Mouse (Mus musculus) T-helper 17 cell (primary cell): ENCODE measurements around the gene C7.

Experiments
- in situ Hi-C, 2 experiments: fragments of 300-600 bp; cut with MboI, MseI; formaldehyde crosslinking; loops; 1 replicate in 1 of 2; 2 replicates in 1 of 2; pipeline ENCODE4 v1.15.1; 2025; ENCODE audit warnings: high pct_unique_total_duplicates in 2 of 2

C7 gene

DNA sequence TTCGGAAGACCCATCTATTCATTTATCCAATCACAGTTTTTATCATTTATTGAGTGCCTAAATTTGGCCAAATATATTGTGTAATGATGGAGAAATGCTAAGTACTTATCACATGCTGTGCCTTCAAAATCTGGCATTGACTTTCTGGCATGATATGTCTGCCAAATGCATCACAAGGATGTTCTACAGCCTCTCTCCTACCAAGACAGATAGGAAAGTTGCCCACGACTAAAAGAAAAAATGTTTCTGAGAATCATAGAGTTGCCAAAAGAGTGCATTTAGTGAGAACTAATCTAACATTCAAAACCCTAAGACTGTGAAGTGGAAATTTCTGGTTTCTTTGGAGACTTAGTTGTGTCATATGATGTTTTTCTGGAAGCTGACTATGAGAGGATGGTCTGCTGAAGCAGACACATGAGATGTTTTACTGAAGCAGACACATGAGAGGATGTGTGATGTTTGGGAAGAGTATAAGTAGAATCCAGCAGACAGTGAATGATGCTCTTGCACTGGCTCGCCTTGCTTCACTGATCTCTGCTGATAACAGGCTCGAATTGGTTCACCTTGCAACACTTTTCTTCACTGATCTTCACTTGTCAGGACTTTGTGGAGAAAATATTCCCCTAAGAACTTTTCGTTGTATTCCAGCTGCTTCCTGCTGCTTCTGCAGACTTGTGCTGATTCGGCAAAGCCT, 59.9 kb downstream of the C7 start:
- in situ Hi-C loops, result no loop called here

DNA sequence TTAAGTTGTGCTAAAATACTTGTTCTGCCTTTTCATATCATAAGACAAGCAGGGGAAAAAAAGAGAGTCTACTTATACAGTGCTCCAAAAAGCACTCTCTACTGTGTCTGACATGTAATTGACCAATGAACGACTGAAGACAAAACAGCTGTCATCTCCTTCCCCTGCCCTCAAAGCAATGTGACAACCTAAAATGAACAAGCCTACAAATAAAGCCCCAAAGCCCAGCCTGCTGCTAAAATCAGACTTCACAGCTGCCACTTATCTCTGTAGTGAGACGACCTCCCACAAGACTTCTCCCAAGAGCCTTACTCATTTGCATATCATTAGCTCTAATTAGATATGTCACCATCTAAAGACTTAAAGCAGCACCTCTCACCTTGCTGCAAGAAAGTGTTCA, 60.6 kb downstream of the C7 start:
- in situ Hi-C loops, result no loop called here

DNA sequence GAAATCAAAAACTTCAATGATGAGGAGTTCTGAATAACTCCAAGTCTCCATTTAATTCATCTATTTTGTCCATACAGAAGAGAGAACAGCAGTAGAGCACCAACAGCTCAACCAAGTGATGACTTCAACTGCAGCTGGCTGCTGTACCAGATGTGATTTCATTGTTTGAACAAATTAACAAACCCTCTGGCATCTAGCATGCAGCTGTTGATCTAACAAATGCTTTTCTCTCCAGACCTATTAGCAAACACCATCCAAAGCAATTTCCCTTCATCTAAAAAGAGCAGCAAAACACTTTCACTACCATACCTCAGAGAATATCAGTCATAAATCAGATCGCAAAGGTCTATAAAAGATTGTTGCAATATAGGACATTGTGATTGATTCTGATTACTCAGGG, 90.2 kb downstream of the C7 start:
- in situ Hi-C loops, result no loop called here
